ENCODE assay signal across 8 mouse cellular contexts in genomic region chr3:59006731-59007441, GRCm38 (mm10). TPM values are rescaled to one million over a fixed set of nuclear protein-coding genes. Genes with fewer than 3 reads are reported as not detected.
A peak's percentile ranks its signal among the peaks of the same experiment; 100 is the strongest.
DNase-seq lines count a peak whose midpoint lies in the region; ATAC-seq and TF ChIP-seq lines count a peak whose summit lies in the region.

No protein-coding gene starts in this region.

- peak in 1 of 2 experiments; percentile 75 for DNase-seq in heart, adult 2 months
- no peak for DNase-seq in heart, adult 11 months
- peak; percentile 94 for DNase-seq in embryonic facial prominence, embryonic 14.5 days (ENCODE audit: low spot score)
- peak; percentile 94 for DNase-seq in kidney, postnatal 0 days (ENCODE audit: low spot score)
- DNase-seq in liver, embryonic 11.5 days (ENCODE audit: low spot score), result no peak
- DNase-seq in midbrain, postnatal 0 days (ENCODE audit: low spot score), result peak; percentile 88
- DNase-seq in stomach, postnatal 0 days (ENCODE audit: low spot score), result peak; percentile 79

- no peaks in the 10 kb centered on the region for H3K9me3 ChIP-seq in embryonic facial prominence, embryonic 14.5 days (ENCODE audit: control insufficient read depth, low read length)
- no peaks in the 10 kb centered on the region for H3K9me3 ChIP-seq in heart, embryonic 11.5 days (replicated peaks; ENCODE audit: control insufficient read depth, low read length)
- no peaks in the 10 kb centered on the region for H3K9me3 ChIP-seq in kidney, postnatal 0 days (replicated peaks; ENCODE audit: low read length)
- H3K9me3 ChIP-seq in liver, embryonic 11.5 days (ENCODE audit: control insufficient read depth, low read length), result no peaks in the 10 kb centered on the region
- H3K9me3 ChIP-seq in midbrain, postnatal 0 days (ENCODE audit: low read length), result no peaks in the 10 kb centered on the region
- H3K9me3 ChIP-seq in stomach, postnatal 0 days (ENCODE audit: control insufficient read depth, low read length), result no peaks in the 10 kb centered on the region

- H3K4me3 ChIP-seq in heart, adult 2 months, result peak overlapping the region; percentile 63
- peak overlapping the region; percentile 80 for H3K4me3 ChIP-seq in embryonic facial prominence, embryonic 14.5 days (ENCODE audit: low read depth, low read length)
- peak overlapping the region; percentile 60 for H3K4me3 ChIP-seq in heart, embryonic 11.5 days (ENCODE audit: low read depth, low read length)
- peak overlapping the region; percentile 69 for H3K4me3 ChIP-seq in kidney, postnatal 0 days (replicated peaks; ENCODE audit: low read depth, low read length)
- H3K4me3 ChIP-seq in liver, embryonic 11.5 days (ENCODE audit: low read depth, low read length), result peak overlapping the region; percentile 69
- H3K4me3 ChIP-seq in midbrain, postnatal 0 days (ENCODE audit: low read depth, low read length), result peak overlapping the region; percentile 64
- H3K4me3 ChIP-seq in stomach, postnatal 0 days (ENCODE audit: low read depth, low read length), result peak overlapping the region; percentile 67

- peak overlapping the region; percentile 40; the same call in 1 of the 2 replicates for H3K27ac ChIP-seq in heart, adult 2 months
- H3K27ac ChIP-seq in embryonic facial prominence, embryonic 14.5 days (replicated peaks; ENCODE audit: low read depth, low read length), result peak overlapping the region; percentile 91
- peak overlapping the region; percentile 86 for H3K27ac ChIP-seq in heart, embryonic 11.5 days (ENCODE audit: low read depth, low read length)
- H3K27ac ChIP-seq in kidney, postnatal 0 days, result peak overlapping the region; percentile 79
- peak overlapping the region; percentile 77 for H3K27ac ChIP-seq in liver, embryonic 11.5 days (ENCODE audit: low read depth, low read length)
- H3K27ac ChIP-seq in midbrain, postnatal 0 days (ENCODE audit: low read depth, low read length), result peak overlapping the region; percentile 88
- H3K27ac ChIP-seq in stomach, postnatal 0 days (replicated peaks), result peak overlapping the region; percentile 67

- TF ChIP-seq EP300 in heart, adult 2 months (IDR thresholded peaks at IDR 0.05; ENCODE audit: insufficient read depth, low read depth, low read length), result no peak
- no peak for TF ChIP-seq EP300 in stomach, postnatal 0 days (optimal IDR thresholded peaks at IDR 0.05)

- TF ChIP-seq POLR2A in heart, adult 2 months (IDR thresholded peaks at IDR 0.05; ENCODE audit: insufficient read depth, low read depth, low read length), result peak; percentile 31; the same call in 1 of the 2 replicates

- peaks cover 2% of the 10 kb centered on the region for H3K4me1 ChIP-seq in heart, adult 2 months (ENCODE audit: control insufficient read depth, insufficient read depth, low read length)
- 0 out of 2 replicates have a peak, but pooled peaks cover 8% of the 10 kb centered on the region for H3K4me1 ChIP-seq in embryonic facial prominence, embryonic 14.5 days (ENCODE audit: control insufficient read depth, insufficient read depth, low read length)
- H3K4me1 ChIP-seq in heart, embryonic 11.5 days (ENCODE audit: control insufficient read depth, insufficient read depth, low read length), result peaks cover 4% of the 10 kb centered on the region
- H3K4me1 ChIP-seq in kidney, postnatal 0 days (replicated peaks; ENCODE audit: insufficient read depth, low read length), result peaks cover 12% of the 10 kb centered on the region; the same call in 1 of the 2 replicates
- peaks cover 5% of the 10 kb centered on the region for H3K4me1 ChIP-seq in liver, embryonic 11.5 days (replicated peaks; ENCODE audit: control insufficient read depth, insufficient read depth, low read length)
- H3K4me1 ChIP-seq in midbrain, postnatal 0 days (ENCODE audit: insufficient read depth, low read length), result 0 out of 2 replicates have a peak, but pooled peaks cover 3% of the 10 kb centered on the region
- H3K4me1 ChIP-seq in stomach, postnatal 0 days (replicated peaks; ENCODE audit: control insufficient read depth, insufficient read depth), result 0 out of 2 replicates have a peak, but pooled peaks cover 2% of the 10 kb centered on the region

- no peaks in the 10 kb centered on the region for H3K36me3 ChIP-seq in heart, adult 2 months (ENCODE audit: control insufficient read depth, insufficient read depth, low read length)
- H3K36me3 ChIP-seq in embryonic facial prominence, embryonic 14.5 days (ENCODE audit: control insufficient read depth, insufficient read depth, low read length), result no peaks in the 10 kb centered on the region
- H3K36me3 ChIP-seq in heart, embryonic 11.5 days (ENCODE audit: control insufficient read depth, insufficient read depth, low read length), result no peaks in the 10 kb centered on the region
- no peaks in the 10 kb centered on the region for H3K36me3 ChIP-seq in kidney, postnatal 0 days (ENCODE audit: insufficient read depth, low read length)
- H3K36me3 ChIP-seq in liver, embryonic 11.5 days (ENCODE audit: control insufficient read depth, insufficient read depth, low read length), result no peaks in the 10 kb centered on the region
- no peaks in the 10 kb centered on the region for H3K36me3 ChIP-seq in midbrain, postnatal 0 days (ENCODE audit: insufficient read depth, low read length)
- H3K36me3 ChIP-seq in stomach, postnatal 0 days (ENCODE audit: control insufficient read depth, insufficient read depth, low read length), result no peaks in the 10 kb centered on the region

- no peaks in the 10 kb centered on the region for H3K79me2 ChIP-seq in heart, adult 2 months (replicated peaks; ENCODE audit: control insufficient read depth, insufficient read depth, low read length)

- WGBS in heart, adult 2 months, result 1% methylated on average over 76 of the region's 77 CpGs
- 0% methylated on average over 14 of the region's 77 CpGs for WGBS in embryonic facial prominence, embryonic 14.5 days
- WGBS in heart, embryonic 11.5 days (ENCODE audit: insufficient replicate concordance), result under 1% methylated on average over 66 of the region's 77 CpGs
- under 1% methylated on average over 69 of the region's 77 CpGs for WGBS in kidney, postnatal 0 days
- WGBS in liver, embryonic 11.5 days, result 0% methylated on average over 74 of the region's 77 CpGs
- 0% methylated on average over 65 of the region's 77 CpGs for WGBS in midbrain, postnatal 0 days
- 0% methylated on average over 64 of the region's 77 CpGs for WGBS in stomach, postnatal 0 days

- ATAC-seq in embryonic facial prominence, embryonic 14.5 days (ENCODE audit: low read depth), result peak; percentile 90
- peak; percentile 61 for ATAC-seq in heart, embryonic 11.5 days (replicated peaks; ENCODE audit: insufficient number of reproducible peaks, low FRiP score, low TSS enrichment)
- peak; percentile 86 for ATAC-seq in kidney, postnatal 0 days (replicated peaks; ENCODE audit: low FRiP score, low read depth)
- peak; percentile 62 for ATAC-seq in liver, embryonic 11.5 days (replicated peaks; ENCODE audit: low FRiP score)
- peak; percentile 89 for ATAC-seq in midbrain, postnatal 0 days (ENCODE audit: low FRiP score)
- ATAC-seq in stomach, postnatal 0 days (ENCODE audit: low FRiP score, low TSS enrichment), result peak; percentile 83

- peak overlapping the region; percentile 99 for H3K4me2 ChIP-seq in embryonic facial prominence, embryonic 14.5 days (ENCODE audit: low read depth, low read length)
- peak overlapping the region; percentile 97 for H3K4me2 ChIP-seq in heart, embryonic 11.5 days
- peak overlapping the region; percentile 98 for H3K4me2 ChIP-seq in kidney, postnatal 0 days (ENCODE audit: low read length)
- H3K4me2 ChIP-seq in liver, embryonic 11.5 days, result peak overlapping the region; percentile 92
- peak overlapping the region; percentile 81 for H3K4me2 ChIP-seq in midbrain, postnatal 0 days (ENCODE audit: low read depth, low read length, poor library complexity, severe bottlenecking)
- H3K4me2 ChIP-seq in stomach, postnatal 0 days (replicated peaks; ENCODE audit: low read depth), result peak overlapping the region; percentile 99

- H3K9ac ChIP-seq in heart, adult 2 months (ENCODE audit: low read depth, low read length), result peak overlapping the region; percentile 59
- H3K9ac ChIP-seq in embryonic facial prominence, embryonic 14.5 days (ENCODE audit: low read depth, low read length), result peak overlapping the region; percentile 77
- peak overlapping the region; percentile 74 for H3K9ac ChIP-seq in heart, embryonic 11.5 days (ENCODE audit: low read depth, low read length)
- H3K9ac ChIP-seq in kidney, postnatal 0 days (ENCODE audit: low read depth, low read length), result peak overlapping the region; percentile 64
- peak overlapping the region; percentile 58; the same call in 1 of the 2 replicates for H3K9ac ChIP-seq in liver, embryonic 11.5 days (ENCODE audit: low read depth, low read length)
- H3K9ac ChIP-seq in midbrain, postnatal 0 days (replicated peaks; ENCODE audit: low read length, poor library complexity, severe bottlenecking), result peak overlapping the region; percentile 79
- H3K9ac ChIP-seq in stomach, postnatal 0 days (ENCODE audit: low read length), result peak overlapping the region; percentile 63

- peaks cover 6% of the 10 kb centered on the region for H3K27me3 ChIP-seq in heart, adult 2 months (ENCODE audit: control insufficient read depth, insufficient read depth, low read length)
- H3K27me3 ChIP-seq in embryonic facial prominence, embryonic 14.5 days (replicated peaks; ENCODE audit: control insufficient read depth, insufficient read depth, low read length), result peaks cover 4% of the 10 kb centered on the region; the same call in 1 of the 2 replicates
- no peaks in the 10 kb centered on the region for H3K27me3 ChIP-seq in heart, embryonic 11.5 days (ENCODE audit: control insufficient read depth, insufficient read depth, low read length)
- no peaks in the 10 kb centered on the region for H3K27me3 ChIP-seq in kidney, postnatal 0 days (ENCODE audit: insufficient read depth, low read length)
- H3K27me3 ChIP-seq in liver, embryonic 11.5 days (replicated peaks; ENCODE audit: control insufficient read depth, insufficient read depth, low read length), result peaks cover 60% of the 10 kb centered on the region
- no peaks in the 10 kb centered on the region for H3K27me3 ChIP-seq in midbrain, postnatal 0 days (ENCODE audit: insufficient read depth, low read length)
- H3K27me3 ChIP-seq in stomach, postnatal 0 days (ENCODE audit: control insufficient read depth, insufficient read depth, low read length), result no peaks in the 10 kb centered on the region

- TF ChIP-seq CTCF in heart, adult 2 months (IDR thresholded peaks at IDR 0.05), result peak; percentile 51
- TF ChIP-seq CTCF in kidney, postnatal 0 days (IDR thresholded peaks at IDR 0.05; ENCODE audit: low read depth), result peak; percentile 67
- peak; percentile 79 for TF ChIP-seq CTCF in midbrain, postnatal 0 days (IDR thresholded peaks at IDR 0.05)
- peak; percentile 76 for TF ChIP-seq CTCF in stomach, postnatal 0 days (IDR thresholded peaks at IDR 0.05; ENCODE audit: low read depth)

- intact Hi-C loops in heart, adult 2 months (cut with DNase I), result no loop called here

RNA-seq across cellular contexts. Expression of gene Med12l, which starts 1.3 kb away (rescaled TPM):
- 1 to 10 TPM; 6.9 to 8.2 TPM for total RNA-seq in heart, adult 2 months (2021)
- polyA plus RNA-seq in heart, adult 2 months (2012; rRNA removed), result 2.5 and 3.7 TPM in 2 replicates
- polyA plus RNA-seq in embryonic facial prominence, embryonic 14.5 days (2014; fragmentation: Nextera tagmentation; extraction: Ambion mirVana), result 3.3 and 3.4 TPM in 2 replicates
- 5.5 and 6.2 TPM in 2 replicates for polyA plus RNA-seq in heart, embryonic 11.5 days (2014; fragmentation: Nextera tagmentation; extraction: Ambion mirVana)
- 0.82 and 0.98 TPM in 2 replicates for polyA plus RNA-seq in kidney, postnatal 0 days (2015; fragmentation: Nextera tagmentation; extraction: Ambion mirVana)
- polyA plus RNA-seq in liver, embryonic 11.5 days (2014; fragmentation: Nextera tagmentation; extraction: Ambion mirVana), result 3.6 TPM in 2 replicates
- total RNA-seq in midbrain, postnatal 0 days (2014; rRNA removed), result 23.0 and 25.8 TPM in 2 replicates
- polyA plus RNA-seq in midbrain, postnatal 0 days (2015; fragmentation: Nextera tagmentation; extraction: Ambion mirVana), result 3.0 and 3.7 TPM in 2 replicates
- 0.25 and 0.39 TPM in 2 replicates for polyA plus RNA-seq in stomach, postnatal 0 days (2015; fragmentation: Nextera tagmentation; extraction: Ambion mirVana)

Comparison
In these comparisons a context has a peak if more than half of its experiments do, and no peak if none do; other contexts are left out.
1. DNase-seq: peak in embryonic facial prominence, embryonic 14.5 days (single experiment), kidney, postnatal 0 days (single experiment), midbrain, postnatal 0 days (single experiment) and stomach, postnatal 0 days (single experiment); none in heart, adult 11 months (single experiment) and liver, embryonic 11.5 days (single experiment).
2. H3K27ac ChIP-seq: peak in every context shown above with its lines; median percentile 91 in embryonic facial prominence, embryonic 14.5 days; 88 in midbrain, postnatal 0 days; 86 in heart, embryonic 11.5 days; 79 in kidney, postnatal 0 days; 77 in liver, embryonic 11.5 days; 67 in stomach, postnatal 0 days; 40 in heart, adult 2 months.
3. Peak in every context shown above with its lines, with median percentiles within 50 percentile points of each other: H3K4me3 ChIP-seq, H3K9ac ChIP-seq, CTCF ChIP-seq, ATAC-seq and H3K4me2 ChIP-seq.